Mouse (Mus musculus) embryonic fibroblast, embryonic 13.5 days (primary cell): Measurements from ENCODE around the gene Parn. TPM values are rescaled to one million over a fixed set of nuclear protein-coding genes. Genes with fewer than 3 reads are reported as not detected.

ENCODE experiments used
- H3K27ac ChIP-seq: 2 replicates; pipeline ENCODE4 v1.5.1; 2012; ENCODE audit warnings: low read length, control low read depth, inconsistent platforms; ENCODE audit not compliant: insufficient read depth
- H3K4me1 ChIP-seq: 2 replicates; pipeline ENCODE4 v1.6.1; 2011; ENCODE audit warnings: low read length; ENCODE audit not compliant: control insufficient read depth, insufficient read depth
- H3K4me3 ChIP-seq: 2 replicates; pipeline ENCODE4 v1.5.1; 2011; ENCODE audit warnings: mild to moderate bottlenecking, control low read depth, low read length; ENCODE audit not compliant: insufficient read depth
- CTCF ChIP-seq: IDR thresholded peaks from 2 replicates; pipeline ENCODE4 v1.5.1; 2011; ENCODE audit warnings: mild to moderate bottlenecking, control low read depth, low read length, moderate library complexity, borderline replicate concordance; ENCODE audit not compliant: insufficient read depth
- POLR2A ChIP-seq: IDR thresholded peaks from 2 replicates; pipeline ENCODE4 v1.6.1; 2011; ENCODE audit warnings: low read depth, mild to moderate bottlenecking, control low read depth, low read length, moderate library complexity
- polyA plus RNA-seq: library from polyadenylated mRNA; stranded (reverse); fragments of >200 nt; gene quantifications from 2 replicates; pipeline ENCODE4 v1.2.4, GENCODE M21; 2011; ENCODE audit warnings: low read depth; ENCODE audit not compliant: missing spikeins, insufficient read length

Parn gene
- polyA plus RNA-seq, 1 experiment: 38.1 TPM

- Histone ChIP-seq H3K4me1 (no peaks in the 10 kb centered on the region), H3K27ac (no peak overlapping the region), H3K4me3 (no peak overlapping the region)
- TF ChIP-seq POLR2A (no peak), CTCF (no peak)
Measured at GRCm38 (mm10) chr16:13602779-13603178, 65.2 kb downstream of the Parn start.

GRCm38 (mm10) chr16:13589049-13589408 lies 78.9 kb downstream of the Parn start:
- H3K4me3 ChIP-seq: no peak overlapping the region
- H3K27ac ChIP-seq: peak overlapping the region; percentile 100
- no peak for TF ChIP-seq POLR2A
- no peak for TF ChIP-seq CTCF
- H3K4me1 ChIP-seq: peaks cover 8% of the 10 kb centered on the region

GRCm38 (mm10) chr16:13588182-13589048 lies 79.6 kb downstream of the Parn start:
- TF ChIP-seq CTCF: no peak
- no peak for TF ChIP-seq POLR2A
- H3K4me3 ChIP-seq: no peak overlapping the region
- H3K4me1 ChIP-seq: peaks cover 8% of the 10 kb centered on the region
- peak overlapping the region; percentile 100 for H3K27ac ChIP-seq

- Histone ChIP-seq H3K27ac (no peak overlapping the region), H3K4me3 (no peak overlapping the region), H3K4me1 (peaks cover 8% of the 10 kb centered on the region)
- no peak for TF ChIP-seq POLR2A
- TF ChIP-seq CTCF: no peak
Measured at GRCm38 (mm10) chr16:13585234-13585633, 82.7 kb downstream of the Parn start.

GRCm38 (mm10) chr16:13580784-13581183 lies 87.2 kb downstream of the Parn start:
- Histone ChIP-seq H3K4me3 (no peak overlapping the region), H3K4me1 (no peaks in the 10 kb centered on the region), H3K27ac (no peak overlapping the region)
- TF ChIP-seq POLR2A (no peak), CTCF (no peak)

GRCm38 (mm10) chr16:13580016-13580415 lies 88.0 kb downstream of the Parn start:
- Histone ChIP-seq H3K4me3 (no peak overlapping the region), H3K27ac (no peak overlapping the region), H3K4me1 (no peaks in the 10 kb centered on the region)
- TF ChIP-seq CTCF (no peak), POLR2A (no peak)

GRCm38 (mm10) chr16:13575306-13575705 lies 92.7 kb downstream of the Parn start:
- no peak overlapping the region for H3K4me3 ChIP-seq
- no peaks in the 10 kb centered on the region for H3K4me1 ChIP-seq
- no peak overlapping the region for H3K27ac ChIP-seq
- TF ChIP-seq POLR2A: no peak
- no peak for TF ChIP-seq CTCF

- TF ChIP-seq POLR2A (no peak), CTCF (no peak)
- no peak overlapping the region for H3K27ac ChIP-seq
- no peak overlapping the region for H3K4me3 ChIP-seq
- no peaks in the 10 kb centered on the region for H3K4me1 ChIP-seq
Measured at GRCm38 (mm10) chr16:13568280-13568679, 99.7 kb downstream of the Parn start.

GRCm38 (mm10) chr16:13567614-13568013 lies 100.4 kb downstream of the Parn start:
- TF ChIP-seq POLR2A: no peak
- TF ChIP-seq CTCF: no peak
- no peak overlapping the region for H3K27ac ChIP-seq
- H3K4me3 ChIP-seq: no peak overlapping the region
- H3K4me1 ChIP-seq: no peaks in the 10 kb centered on the region

- no peak overlapping the region for H3K4me3 ChIP-seq
- no peak for TF ChIP-seq POLR2A
- TF ChIP-seq CTCF: no peak
- no peak overlapping the region for H3K27ac ChIP-seq
- no peaks in the 10 kb centered on the region for H3K4me1 ChIP-seq
Measured at GRCm38 (mm10) chr16:13566351-13566750, 101.6 kb downstream of the Parn start.
